Mouse (Mus musculus) lung, adult 2 months (tissue): ENCODE results near the gene Ctnnal1.

Source experiments
- CTCF ChIP-seq: fragments of 200-500 bp; IDR thresholded peaks from 2 replicates; pipeline ENCODE4 v1.5.1; 2011; ENCODE audit warnings: mild to moderate bottlenecking, low read length, control low read depth; ENCODE audit not compliant: insufficient read depth
- POLR2A ChIP-seq: fragments of 200-500 bp; IDR thresholded peaks from 2 replicates; pipeline ENCODE4 v1.6.1; 2011; ENCODE audit warnings: low read depth, mild to moderate bottlenecking, control low read depth, low read length, borderline replicate concordance; ENCODE audit errors: extremely low read depth

GRCm38 (mm10) chr4:56850724-56851123, 14.3 kb downstream of the Ctnnal1 start:
- TF ChIP-seq CTCF: no peak
- TF ChIP-seq POLR2A: no peak
